Mouse (Mus musculus): ENCODE results near the gene Styk1.

DNA sequence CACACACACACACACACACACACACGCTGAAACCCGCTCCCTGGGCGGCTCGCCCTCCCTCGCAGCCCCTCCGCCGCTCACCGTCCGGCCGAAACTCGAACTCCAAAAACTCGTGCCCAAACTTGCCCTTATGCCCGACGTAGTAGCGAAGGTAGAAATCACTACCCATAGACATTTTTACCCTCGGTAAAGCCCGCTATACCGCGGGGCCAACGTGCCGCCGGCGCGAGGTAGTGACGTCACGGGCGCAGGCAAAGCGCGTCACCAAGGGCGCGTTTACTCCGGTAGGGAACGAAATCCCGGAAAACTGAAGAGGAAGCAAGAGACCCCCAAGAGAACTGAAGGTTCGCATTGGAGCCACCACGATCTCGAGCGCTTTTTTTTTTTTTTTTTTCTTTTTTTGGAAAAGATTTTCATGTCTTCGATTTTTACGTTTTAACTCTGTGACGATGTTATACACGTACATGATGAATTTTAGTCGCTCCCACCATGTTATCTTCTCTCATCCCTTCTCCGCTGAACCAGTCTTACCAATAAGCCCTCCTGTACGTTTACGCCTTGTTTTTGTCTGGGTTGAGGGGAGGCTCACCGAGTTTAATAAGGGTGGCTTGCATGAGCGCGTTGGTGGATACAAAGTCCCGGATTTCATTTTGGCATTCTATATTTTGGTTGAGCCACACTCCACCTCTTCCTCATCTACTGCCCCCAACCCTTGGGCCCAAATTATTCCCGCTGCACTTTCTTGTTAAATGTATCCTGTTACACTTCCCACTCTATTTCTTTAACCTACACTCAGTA lies 60.2 kb downstream of the Styk1 start, which contains the start of gene Magohb:
- TF ChIP-seq CTCF (IDR thresholded peaks at IDR 0.05) (no peak), EP300 (IDR thresholded peaks at IDR 0.05) (no peak)

Measured in lung, postnatal 0 days (tissue).